Mouse (Mus musculus): Measurements from ENCODE around the gene Prrg2. TPM values are rescaled to one million over a fixed set of nuclear protein-coding genes. Genes with fewer than 3 reads are reported as not detected.
"Not testable (repeated sequence)": the region's sequence is repeated elsewhere in the genome, so short reads cannot be mapped to it uniquely, and the experiment has no call there.

The Prrg2 gene
- polyA plus RNA-seq, 1 experiment: 3.0 TPM

DNA sequence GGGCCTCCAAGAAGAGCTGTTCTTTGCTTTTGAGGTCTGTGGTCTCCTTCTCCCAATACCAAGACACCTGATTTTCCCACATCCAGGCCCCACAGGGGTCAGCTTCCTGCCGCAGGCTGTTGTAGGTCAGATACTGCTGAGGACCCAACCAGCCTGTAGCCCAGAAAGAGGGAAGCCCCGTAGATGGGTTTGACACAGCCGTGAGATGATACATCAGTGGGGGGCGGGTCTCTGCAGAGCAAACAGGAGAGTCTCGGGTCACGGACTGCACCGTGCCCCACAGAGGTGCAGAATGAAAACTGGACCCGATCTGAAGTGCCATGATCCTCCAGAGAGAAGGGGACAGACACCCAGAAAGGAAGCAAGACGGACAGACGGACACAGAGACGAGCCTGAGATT, 40.0 kb upstream of the Prrg2 start:
- no peak overlapping the region for H3K4me3 ChIP-seq (replicated peaks)
- no peaks in the 10 kb centered on the region for H3K36me3 ChIP-seq (ENCODE audit: control insufficient read depth)
- TF ChIP-seq GATA1 (IDR thresholded peaks at IDR 0.05; ENCODE audit: low read length) (no peak), TAL1 (IDR thresholded peaks at IDR 0.05; ENCODE audit: low read length) (no peak)
- no peaks in the 10 kb centered on the region for H3K9me3 ChIP-seq (ENCODE audit: control insufficient read depth, low read length)
- H3K4me1 ChIP-seq (ENCODE audit: control insufficient read depth): no peaks in the 10 kb centered on the region; the same call in 1 of the 2 replicates
- H3K27me3 ChIP-seq (ENCODE audit: control insufficient read depth): no peaks in the 10 kb centered on the region

GRCm38 (mm10) chr7:45100046-45100445, 37.6 kb upstream of the Prrg2 start:
- Histone ChIP-seq H3K27me3 (ENCODE audit: control insufficient read depth) (no peaks in the 10 kb centered on the region), H3K4me1 (ENCODE audit: control insufficient read depth) (no peaks in the 10 kb centered on the region; the same call in 1 of the 2 replicates), H3K9me3 (ENCODE audit: control insufficient read depth, low read length) (no peaks in the 10 kb centered on the region), H3K36me3 (ENCODE audit: control insufficient read depth) (no peaks in the 10 kb centered on the region), H3K4me3 (replicated peaks) (no peak overlapping the region)
- no peak for TF ChIP-seq TAL1 (IDR thresholded peaks at IDR 0.05; ENCODE audit: low read length)
- no peak for TF ChIP-seq GATA1 (IDR thresholded peaks at IDR 0.05; ENCODE audit: low read length)

DNA sequence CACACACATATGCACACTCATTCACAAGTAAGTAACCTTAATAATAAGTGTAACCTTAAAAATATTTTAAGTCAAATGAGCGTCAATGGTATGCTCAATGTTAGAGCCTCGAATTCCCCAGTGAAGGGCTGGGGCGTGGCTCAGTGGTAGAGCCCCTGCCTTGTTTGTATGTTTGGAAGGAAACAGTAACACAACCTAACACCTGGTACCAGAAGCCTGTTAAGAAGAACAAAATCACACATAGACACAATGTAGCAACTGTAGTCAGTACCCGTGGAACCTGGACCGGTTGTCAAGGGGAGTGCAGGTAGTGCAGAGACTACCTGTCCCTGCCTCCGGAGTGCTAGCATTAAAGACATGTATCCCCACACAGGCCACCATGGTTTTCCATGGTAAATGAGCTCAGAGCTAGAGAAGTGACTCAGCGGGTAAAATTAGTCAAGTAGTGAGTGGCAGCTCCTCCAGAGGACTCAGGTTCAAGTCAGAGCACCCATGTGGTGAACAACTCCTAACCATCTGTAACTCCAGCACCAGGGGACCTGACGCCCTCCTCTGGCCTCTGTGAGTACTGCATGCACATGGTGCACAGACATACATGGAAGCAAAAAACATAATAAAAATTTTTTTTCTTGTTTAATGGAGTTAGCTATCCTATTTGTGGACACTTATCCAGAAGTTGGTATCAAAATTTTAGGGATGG, 36.2 kb upstream of the Prrg2 start:
- Histone ChIP-seq H3K36me3 (ENCODE audit: control insufficient read depth) (no peaks in the 10 kb centered on the region), H3K4me3 (replicated peaks) (no peak overlapping the region), H3K27me3 (ENCODE audit: control insufficient read depth) (no peaks in the 10 kb centered on the region), H3K4me1 (ENCODE audit: control insufficient read depth) (peaks cover 3% of the 10 kb centered on the region), H3K9me3 (ENCODE audit: control insufficient read depth, low read length) (no peaks in the 10 kb centered on the region)
- TF ChIP-seq GATA1 (IDR thresholded peaks at IDR 0.05; ENCODE audit: low read length) (no peak), TAL1 (IDR thresholded peaks at IDR 0.05; ENCODE audit: low read length) (no peak)

DNA sequence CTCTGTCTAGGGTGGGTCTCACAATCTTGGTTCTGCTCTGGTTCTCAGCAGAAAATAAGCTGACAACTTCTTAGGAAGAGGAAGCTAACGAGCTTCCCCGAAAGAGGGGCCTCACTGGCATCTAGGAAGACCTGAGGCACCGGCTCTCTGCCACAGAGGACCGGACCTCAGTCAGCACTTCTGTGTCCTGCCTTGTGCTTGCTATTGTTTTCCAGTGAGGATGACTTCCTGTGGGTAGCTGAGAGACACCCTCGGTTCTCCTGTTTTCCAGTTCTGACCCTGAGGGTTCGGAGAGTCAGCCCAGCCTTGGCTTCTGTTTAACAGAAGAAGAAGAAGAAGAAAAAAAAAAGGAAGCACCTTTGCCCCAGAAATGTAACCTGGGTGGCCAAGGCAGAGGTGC, 35.0 kb upstream of the Prrg2 start:
- Histone ChIP-seq H3K4me3 (replicated peaks) (no peak overlapping the region), H3K36me3 (ENCODE audit: control insufficient read depth) (no peaks in the 10 kb centered on the region), H3K4me1 (ENCODE audit: control insufficient read depth) (peaks cover 13% of the 10 kb centered on the region), H3K27me3 (ENCODE audit: control insufficient read depth) (peaks cover 4% of the 10 kb centered on the region; the same call in 1 of the 2 replicates), H3K9me3 (ENCODE audit: control insufficient read depth, low read length) (no peaks in the 10 kb centered on the region)
- TF ChIP-seq TAL1 (IDR thresholded peaks at IDR 0.05; ENCODE audit: low read length): no peak
- TF ChIP-seq GATA1 (IDR thresholded peaks at IDR 0.05; ENCODE audit: low read length): no peak

- peaks cover 26% of the 10 kb centered on the region for H3K4me1 ChIP-seq (ENCODE audit: control insufficient read depth)
Observed at GRCm38 (mm10) chr7:45095965-45096364, 33.5 kb upstream of the Prrg2 start.

DNA sequence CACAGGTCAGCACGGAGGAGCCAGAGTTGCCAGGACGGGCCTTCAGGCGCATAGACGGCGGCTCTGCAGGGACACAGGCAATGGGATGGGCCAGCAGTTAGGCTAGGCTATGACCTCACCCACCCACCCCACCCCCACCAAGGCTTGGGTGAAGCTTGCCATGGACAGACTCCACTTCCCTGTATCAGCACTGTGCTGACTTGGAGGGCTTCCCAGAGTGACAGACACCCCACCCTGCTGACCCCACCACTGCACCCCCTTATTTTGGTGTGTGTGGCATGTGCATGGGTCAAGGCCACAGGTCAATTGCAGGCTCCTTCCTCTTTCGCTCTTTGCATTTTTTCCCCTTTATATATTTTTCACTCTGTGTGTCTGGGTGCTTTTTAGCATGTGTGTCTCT, 32.9 kb upstream of the Prrg2 start:
- peaks cover 4% of the 10 kb centered on the region; the same call in 1 of the 2 replicates for H3K27me3 ChIP-seq (ENCODE audit: control insufficient read depth)
- H3K4me1 ChIP-seq (ENCODE audit: control insufficient read depth): peaks cover 32% of the 10 kb centered on the region
- H3K36me3 ChIP-seq (ENCODE audit: control insufficient read depth): no peaks in the 10 kb centered on the region
- TF ChIP-seq GATA1 (IDR thresholded peaks at IDR 0.05; ENCODE audit: low read length): no peak
- no peak overlapping the region for H3K4me3 ChIP-seq (replicated peaks)
- H3K9me3 ChIP-seq (ENCODE audit: control insufficient read depth, low read length): no peaks in the 10 kb centered on the region

More at GRCm38 (mm10) chr7:45095965-45096364, 33.5 kb upstream of the Prrg2 start:
- not testable (repeated sequence) for H3K9me3 ChIP-seq (ENCODE audit: control insufficient read depth, low read length); H3K36me3 ChIP-seq (ENCODE audit: control insufficient read depth); H3K4me3 ChIP-seq (replicated peaks); H3K27me3 ChIP-seq (ENCODE audit: control insufficient read depth)

- H3K36me3 ChIP-seq (ENCODE audit: control insufficient read depth): no peaks in the 10 kb centered on the region
- H3K9me3 ChIP-seq (ENCODE audit: control insufficient read depth, low read length): no peaks in the 10 kb centered on the region
- peaks cover 35% of the 10 kb centered on the region for H3K4me1 ChIP-seq (ENCODE audit: control insufficient read depth)
- TF ChIP-seq TAL1 (IDR thresholded peaks at IDR 0.05; ENCODE audit: low read length): no peak
- TF ChIP-seq GATA1 (IDR thresholded peaks at IDR 0.05; ENCODE audit: low read length): no peak
- H3K4me3 ChIP-seq (replicated peaks): no peak overlapping the region
- H3K27me3 ChIP-seq (ENCODE audit: control insufficient read depth): peaks cover 4% of the 10 kb centered on the region; the same call in 1 of the 2 replicates
Observed at GRCm38 (mm10) chr7:45094121-45094520, 31.6 kb upstream of the Prrg2 start.

DNA sequence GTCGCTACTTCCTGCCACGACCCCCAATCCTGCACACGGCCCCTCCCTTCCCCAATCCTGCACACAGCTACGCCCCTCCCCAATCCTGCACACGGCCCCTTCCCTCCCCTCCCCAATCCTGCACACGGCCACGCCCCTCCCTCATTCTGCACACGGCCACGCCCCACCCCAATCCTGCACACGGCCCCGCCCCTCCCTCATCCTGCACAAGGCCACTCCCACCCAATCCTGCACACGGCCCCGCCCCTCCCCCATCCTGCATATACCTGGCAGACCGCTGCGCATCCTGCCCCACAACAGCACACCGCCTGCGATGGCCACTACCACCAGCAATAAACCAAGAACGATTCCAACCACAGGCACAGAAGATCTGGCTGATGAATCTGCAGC, 31.0 kb upstream of the Prrg2 start:
- H3K27me3 ChIP-seq (ENCODE audit: control insufficient read depth): peaks cover 4% of the 10 kb centered on the region; the same call in 1 of the 2 replicates
- no peak overlapping the region for H3K4me3 ChIP-seq (replicated peaks)
- peaks cover 36% of the 10 kb centered on the region for H3K4me1 ChIP-seq (ENCODE audit: control insufficient read depth)
- no peaks in the 10 kb centered on the region for H3K9me3 ChIP-seq (ENCODE audit: control insufficient read depth, low read length)
- TF ChIP-seq GATA1 (IDR thresholded peaks at IDR 0.05; ENCODE audit: low read length): no peak
- TF ChIP-seq TAL1 (IDR thresholded peaks at IDR 0.05; ENCODE audit: low read length): no peak
- H3K36me3 ChIP-seq (ENCODE audit: control insufficient read depth): no peaks in the 10 kb centered on the region

DNA sequence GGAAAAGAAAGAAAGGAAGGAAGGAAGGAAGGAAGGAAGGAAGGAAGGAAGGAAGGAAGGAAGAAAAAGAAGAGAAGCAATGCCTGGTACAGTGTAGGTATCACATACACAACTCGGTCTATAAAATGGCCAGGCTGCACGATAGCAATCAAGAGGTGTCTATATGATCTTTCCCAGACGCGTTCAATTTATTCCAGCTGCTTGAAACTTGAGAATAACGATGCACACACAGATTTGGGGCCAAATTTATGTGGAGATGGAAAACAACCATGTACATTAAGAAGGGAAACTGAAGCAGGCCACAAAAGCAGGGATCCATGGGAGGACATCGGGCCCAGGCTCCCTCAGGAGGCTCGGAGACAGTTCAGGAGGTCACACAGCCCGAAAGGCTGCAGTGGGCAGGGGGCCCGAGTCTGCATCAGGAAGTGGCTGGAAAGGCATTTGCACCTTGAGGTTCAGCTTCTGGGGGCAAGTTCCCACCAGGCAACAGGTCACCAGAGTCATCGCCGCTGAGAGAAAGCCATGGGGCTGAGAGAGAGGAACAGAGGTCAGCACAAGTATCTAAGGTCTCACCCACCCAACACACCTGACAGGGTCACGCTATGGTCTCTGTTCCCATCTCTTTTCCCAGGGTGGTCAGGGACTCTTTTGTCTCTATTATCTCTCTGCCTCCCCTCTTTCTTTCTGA, 30.5 kb upstream of the Prrg2 start:
- Histone ChIP-seq H3K4me1 (ENCODE audit: control insufficient read depth) (peaks cover 37% of the 10 kb centered on the region), H3K27me3 (ENCODE audit: control insufficient read depth) (peaks cover 4% of the 10 kb centered on the region; the same call in 1 of the 2 replicates), H3K36me3 (ENCODE audit: control insufficient read depth) (no peaks in the 10 kb centered on the region), H3K9me3 (ENCODE audit: control insufficient read depth, low read length) (no peaks in the 10 kb centered on the region), H3K4me3 (replicated peaks) (no peak overlapping the region)
- no peak for TF ChIP-seq TAL1 (IDR thresholded peaks at IDR 0.05; ENCODE audit: low read length)
- TF ChIP-seq GATA1 (IDR thresholded peaks at IDR 0.05; ENCODE audit: low read length): no peak
